Mouse (Mus musculus) monocyte, adult 5-6 weeks (primary cell): Measurements from ENCODE around the gene Myocos. TPM values are rescaled to one million over a fixed set of nuclear protein-coding genes. Genes with fewer than 3 reads are reported as not detected.
A peak's percentile ranks its signal among the peaks of the same experiment; 100 is the strongest.

Experiments
- ATAC-seq: fragments of 153-309, 156-312 bp; replicated peaks from 2 replicates; pipeline ENCODE4 v1.8.0; 2017; ENCODE audit warnings: mild to moderate bottlenecking; ENCODE audit not compliant: low TSS enrichment, insufficient number of reproducible peaks, severe bottlenecking, poor library complexity, low FRiP score
- total RNA-seq: library from RNA; stranded (forward); fragments of 200-1000, 200-491, 200-594 nt; gene quantifications from 3 replicates; pipeline ENCODE4 v1.2.3, GENCODE M21; 2017

Myocos gene
- total RNA-seq, 1 experiment from 2014 or later: not detected

DNA sequence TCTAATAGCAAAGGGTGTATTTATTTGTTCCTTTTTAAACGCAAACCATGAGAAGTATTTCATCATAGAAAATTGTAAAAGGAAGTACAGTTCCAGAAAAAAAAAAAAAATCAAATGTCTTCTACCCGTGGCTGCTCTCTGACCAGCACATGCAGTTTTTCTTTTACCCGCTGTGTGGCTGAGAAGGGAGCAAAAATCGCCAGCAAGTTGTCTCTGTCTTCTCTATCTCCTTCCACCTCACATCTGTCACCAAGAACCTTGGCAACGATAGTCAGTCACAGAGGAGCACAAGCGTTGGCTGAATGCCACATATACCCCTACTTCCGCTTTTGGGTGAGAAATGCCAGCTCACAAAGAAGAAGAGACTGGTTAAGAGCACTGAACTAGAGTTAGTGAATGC, 32.8 kb downstream of the Myocos start:
- ATAC-seq: peak; percentile 85

DNA sequence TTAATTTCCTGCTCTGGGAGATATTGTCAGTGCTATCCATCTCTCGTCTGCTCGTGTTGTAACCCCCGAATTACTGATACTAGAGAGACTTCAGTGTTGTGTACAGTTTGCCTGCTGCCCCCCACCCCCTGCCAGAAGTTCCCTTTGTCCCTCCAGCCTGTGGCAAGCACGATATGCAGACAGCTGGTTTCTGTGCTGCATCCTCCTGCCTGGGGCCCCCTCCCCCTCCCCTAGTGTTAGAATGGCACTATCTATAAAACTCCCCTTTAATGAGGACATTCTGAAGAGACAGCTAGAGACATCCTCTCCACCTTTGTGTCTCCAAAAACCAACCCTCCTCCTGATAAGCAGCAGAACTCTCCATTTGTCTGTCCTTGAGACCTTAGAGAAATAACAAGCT, 34.1 kb downstream of the Myocos start:
- ATAC-seq: no peak

DNA sequence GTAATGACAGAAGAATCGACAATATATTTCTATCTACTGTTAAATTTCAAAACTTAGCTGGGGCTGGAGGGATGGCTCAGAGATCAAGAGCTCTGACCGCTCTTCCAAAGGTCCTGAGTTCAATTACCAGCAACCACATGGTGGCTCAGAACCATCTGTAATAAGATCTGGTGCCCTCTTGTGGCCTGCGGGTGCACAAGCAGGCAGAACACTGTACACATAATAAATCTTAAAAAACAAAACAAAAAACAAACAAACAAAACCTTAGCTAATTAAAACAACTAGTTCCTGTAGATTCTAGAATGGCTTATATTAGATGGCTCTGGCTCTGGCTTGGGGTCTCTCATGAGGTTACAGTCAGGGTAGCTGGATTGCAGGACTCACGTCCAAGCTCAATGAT, 37.5 kb downstream of the Myocos start:
- no peak for ATAC-seq

DNA sequence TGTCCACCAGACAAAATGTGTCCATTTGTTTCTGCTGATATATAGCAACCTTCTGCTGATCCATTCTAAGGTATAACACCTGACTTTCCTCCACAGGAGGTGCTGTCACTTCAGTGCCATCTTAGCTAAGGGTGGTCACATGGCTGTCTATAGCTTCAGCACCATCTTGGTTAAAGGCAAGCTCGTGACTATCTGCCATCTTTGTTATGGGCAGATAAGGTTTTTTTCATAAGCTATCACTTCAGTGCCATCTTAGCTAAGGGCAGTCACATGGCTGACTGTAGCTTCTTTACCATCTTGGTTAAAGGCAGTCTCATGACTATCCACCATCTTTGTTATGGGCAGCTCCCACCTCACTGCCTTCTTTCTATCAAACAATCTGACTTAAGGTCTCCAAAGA, 42.5 kb downstream of the Myocos start:
- ATAC-seq: peak; percentile 77

DNA sequence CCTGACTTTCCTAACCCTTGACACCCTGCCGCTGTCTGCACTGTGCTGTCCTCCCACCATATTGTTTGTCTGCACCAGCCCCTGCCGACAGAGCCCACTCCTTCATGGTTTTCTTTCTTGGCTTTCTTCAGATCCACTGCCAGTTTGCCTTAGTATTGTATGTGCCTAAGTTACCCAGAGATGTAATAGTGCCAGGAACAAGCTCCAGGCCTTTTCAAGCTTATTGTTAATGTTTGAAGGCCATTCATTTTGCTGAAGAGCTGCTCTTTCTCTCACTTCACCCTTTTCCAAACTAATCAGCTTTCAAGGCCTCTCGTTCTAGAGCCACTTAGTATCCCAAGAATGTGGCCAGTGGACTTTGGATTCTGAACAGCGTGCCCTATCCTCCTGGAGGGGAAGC, 46.8 kb downstream of the Myocos start:
- no peak for ATAC-seq

DNA sequence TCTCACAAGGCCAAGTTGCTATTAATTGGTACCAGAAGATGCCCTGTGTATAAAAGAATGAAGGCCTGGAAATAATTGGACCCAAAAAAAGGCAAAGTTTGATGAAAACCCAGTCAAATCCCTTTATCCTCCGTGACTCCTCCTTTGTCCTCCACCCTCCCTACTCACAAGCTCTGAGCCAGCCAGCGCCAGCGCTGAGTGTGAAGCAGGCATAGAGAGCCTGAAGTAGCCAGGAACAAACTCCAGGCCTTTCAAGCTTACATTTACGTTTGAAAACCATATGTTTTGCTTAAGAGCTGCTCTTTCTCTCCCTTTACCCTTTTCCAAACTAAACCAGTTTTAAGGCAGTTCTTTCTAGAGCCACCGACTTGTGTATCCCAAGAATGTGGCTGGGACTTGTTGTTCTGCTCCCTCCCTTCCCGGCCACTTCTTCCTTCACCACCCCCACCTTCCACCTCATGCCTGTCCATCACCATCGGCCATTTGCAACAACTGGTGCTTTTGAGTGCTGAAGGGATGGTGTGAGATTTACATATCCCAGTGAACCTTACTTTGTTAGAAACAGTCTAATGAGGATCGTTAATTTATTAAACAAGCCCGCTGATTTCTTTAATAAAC, 48.3 kb downstream of the Myocos start:
- no peak for ATAC-seq

DNA sequence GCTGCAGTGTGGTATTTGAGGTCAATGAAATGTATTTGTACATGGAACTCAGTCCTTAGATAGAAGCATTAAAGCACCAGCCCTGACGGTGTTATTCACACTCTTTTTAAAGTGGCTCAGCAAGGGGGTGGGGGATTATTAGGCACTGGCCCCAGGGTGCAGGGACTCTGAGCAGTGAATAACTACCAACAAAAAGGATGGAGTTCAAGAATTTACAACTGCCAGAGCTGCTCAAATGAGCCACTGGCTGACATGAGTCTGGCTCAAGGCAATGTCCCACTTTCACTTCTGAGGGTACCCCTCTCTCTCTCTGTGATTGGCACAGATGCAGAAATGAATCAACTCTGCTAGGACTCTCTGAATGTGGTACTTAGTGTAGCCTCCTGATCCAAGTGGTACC, 49.9 kb downstream of the Myocos start:
- no peak for ATAC-seq

DNA sequence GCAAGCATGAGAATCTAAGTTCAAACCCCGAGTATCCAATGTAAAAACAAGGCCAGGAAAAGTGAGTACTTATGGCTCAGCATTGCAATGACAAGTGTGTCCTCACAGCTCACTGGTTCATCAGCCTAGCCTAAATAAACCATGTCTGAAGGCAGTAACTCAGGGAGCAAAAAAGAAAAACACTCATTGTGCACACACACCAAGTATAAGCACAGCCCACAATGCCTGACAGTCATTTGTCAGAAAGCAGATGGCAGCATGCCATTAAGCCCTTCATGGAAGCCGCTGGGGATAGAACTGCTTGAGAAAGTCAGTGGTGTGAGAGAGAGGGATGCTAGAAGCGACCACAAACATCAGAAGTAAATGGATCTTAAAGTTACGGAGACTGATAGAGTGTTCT, 56.7 kb downstream of the Myocos start:
- ATAC-seq: no peak

DNA sequence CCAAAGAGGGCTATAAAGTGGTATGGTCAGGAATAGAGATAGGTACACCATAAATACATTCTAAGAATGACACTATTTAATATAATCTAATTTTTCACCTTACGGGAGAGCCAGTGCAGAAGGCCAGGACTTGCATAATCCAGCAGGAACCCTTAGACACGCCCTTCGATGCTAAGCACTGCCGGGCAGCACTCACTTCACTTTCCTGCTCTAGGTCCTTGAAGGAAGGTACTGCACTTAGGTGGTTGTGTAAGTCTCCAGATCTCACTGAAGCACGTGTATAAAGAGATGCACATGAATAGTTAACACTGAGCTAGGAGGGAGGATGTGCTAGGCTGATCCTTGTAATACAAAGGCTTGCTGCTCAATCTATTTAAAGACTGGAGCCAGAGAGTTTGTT, 58.4 kb downstream of the Myocos start:
- no peak for ATAC-seq

DNA sequence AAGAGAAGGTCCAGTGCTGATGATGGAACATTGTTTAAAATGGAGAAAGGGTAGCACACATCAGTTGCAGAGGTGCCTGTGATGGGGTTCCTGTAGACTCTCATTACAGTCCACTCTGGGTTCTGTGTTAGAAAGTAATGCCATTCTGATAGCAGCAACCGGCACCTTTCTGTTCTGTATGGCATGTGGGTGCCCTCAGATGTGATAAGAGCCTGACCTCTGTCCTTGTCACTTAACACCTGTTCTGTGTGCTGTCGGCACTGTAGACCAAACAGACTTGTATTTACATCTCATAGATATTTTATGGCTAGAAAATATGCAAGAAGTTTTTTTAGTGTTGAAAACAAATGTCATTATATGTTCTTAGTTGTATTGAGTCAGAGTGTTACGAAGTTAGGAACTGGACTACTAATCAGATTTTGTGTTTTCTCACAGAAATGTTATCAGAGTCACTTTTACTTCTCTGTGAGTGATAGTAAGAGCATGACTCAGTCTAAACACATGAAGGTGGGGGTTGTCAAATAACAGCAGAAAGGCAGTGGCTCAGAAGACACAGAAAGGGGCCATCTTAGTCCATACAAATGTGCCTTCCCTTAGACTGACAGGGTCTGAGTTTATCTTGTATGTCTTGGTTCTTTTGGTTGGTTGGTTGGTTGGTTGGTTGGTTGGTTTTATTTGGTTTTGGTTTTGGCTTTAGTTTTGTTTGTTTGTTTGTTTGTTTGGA, 60.5 kb downstream of the Myocos start:
- no peak for ATAC-seq

Other genes starting within 250 kb of the Myocos start
- gene Dnm3, start 180.2 kb downstream of the Myocos start, total RNA-seq: 0.97 to 1.5 TPM in 2 of 3 replicates, not detected in the other
- 7.9 to 16.9 TPM (median 12.3 TPM) in 3 replicates for gene Mettl13, start 109.7 kb downstream of the Myocos start, total RNA-seq
- gene Vamp4, start 87.7 kb downstream of the Myocos start, total RNA-seq: 94.8 to 131 TPM (median 105 TPM) in 3 replicates
- gene Myoc, start 19.1 kb downstream of the Myocos start, total RNA-seq: 0.19 to 0.43 TPM in 2 of 3 replicates, not detected in the other
- 113 to 222 TPM (median 142 TPM) in 3 replicates for gene Prrc2c, start 82.3 kb upstream of the Myocos start, total RNA-seq
- gene Fmo4, start 155.8 kb upstream of the Myocos start, total RNA-seq: not detected in 3 replicates
- gene Fmo1, start 208.4 kb upstream of the Myocos start, total RNA-seq: not detected in 3 replicates
- gene Fmo2, start 240.5 kb upstream of the Myocos start, total RNA-seq: not detected in 3 replicates